Mouse (Mus musculus) erythroid progenitor cell, adult 5-6 weeks (primary cell): Measurements from ENCODE around the gene Frmd6. TPM values are rescaled to one million over a fixed set of nuclear protein-coding genes. Genes with fewer than 3 reads are reported as not detected.

Source experiments
- ATAC-seq: replicated peaks from 2 replicates; pipeline ENCODE4 v1.8.0; 2016; ENCODE audit warnings: moderate number of reproducible peaks, mild to moderate bottlenecking, moderate TSS enrichment, inconsistent platforms; ENCODE audit not compliant: poor library complexity, low FRiP score, severe bottlenecking
- total RNA-seq, 2 experiments: library from RNA; stranded (forward) in 1 of 2; stranded (reverse) in 1 of 2; fragments of 150-400 nt in 1 of 2; fragments of 186-747, 209-891 nt in 1 of 2; gene quantifications; 2 replicates each; pipeline versions ENCODE4 v1.2.3 to v1.2.4; 2015 to 2017; ENCODE audit warnings: low replicate concordance in 2 of 2

The Frmd6 gene
- total RNA-seq, 2 experiments from 2014 or later = 0.42 to 2.3 TPM

DNA sequence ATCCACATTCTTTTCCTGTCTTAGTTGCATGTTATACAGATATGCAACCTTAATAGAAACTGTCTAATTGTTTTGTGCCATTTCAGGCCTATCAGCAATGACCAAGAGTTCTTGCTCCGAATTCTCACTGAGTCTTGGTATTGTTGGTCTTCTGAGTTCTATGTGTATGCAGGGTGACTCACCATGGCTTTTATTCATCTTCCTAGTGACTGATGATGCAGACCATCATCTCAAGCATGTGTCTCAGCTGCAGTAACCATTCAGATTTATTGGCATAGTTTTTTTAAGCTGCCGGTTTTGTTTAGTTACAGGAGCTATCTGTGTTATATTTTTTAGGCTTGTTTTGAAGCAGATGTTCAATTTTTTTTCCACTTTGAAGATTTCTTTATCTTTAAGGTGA is 20.1 kb downstream of the Frmd6 start:
- ATAC-seq = no peak

DNA sequence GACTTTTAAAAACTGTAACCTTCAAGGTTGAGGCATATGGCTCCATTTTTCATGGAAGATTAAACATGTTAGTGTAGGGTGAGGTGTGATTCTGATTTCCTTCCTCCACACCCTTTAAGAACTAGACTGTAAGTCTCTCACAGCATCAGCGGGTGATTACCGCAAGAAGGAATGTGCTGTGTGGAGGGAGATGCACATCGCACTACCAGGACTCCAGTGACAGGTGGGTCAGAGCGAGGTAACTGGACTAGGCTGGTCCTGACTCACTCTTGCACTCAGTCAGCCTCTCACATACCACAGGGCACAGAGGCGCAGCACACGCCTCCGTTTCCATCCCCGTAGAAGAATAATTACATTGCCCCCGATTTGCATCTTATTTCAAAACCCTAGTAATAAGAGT is 23.7 kb downstream of the Frmd6 start:
- ATAC-seq = no peak

DNA sequence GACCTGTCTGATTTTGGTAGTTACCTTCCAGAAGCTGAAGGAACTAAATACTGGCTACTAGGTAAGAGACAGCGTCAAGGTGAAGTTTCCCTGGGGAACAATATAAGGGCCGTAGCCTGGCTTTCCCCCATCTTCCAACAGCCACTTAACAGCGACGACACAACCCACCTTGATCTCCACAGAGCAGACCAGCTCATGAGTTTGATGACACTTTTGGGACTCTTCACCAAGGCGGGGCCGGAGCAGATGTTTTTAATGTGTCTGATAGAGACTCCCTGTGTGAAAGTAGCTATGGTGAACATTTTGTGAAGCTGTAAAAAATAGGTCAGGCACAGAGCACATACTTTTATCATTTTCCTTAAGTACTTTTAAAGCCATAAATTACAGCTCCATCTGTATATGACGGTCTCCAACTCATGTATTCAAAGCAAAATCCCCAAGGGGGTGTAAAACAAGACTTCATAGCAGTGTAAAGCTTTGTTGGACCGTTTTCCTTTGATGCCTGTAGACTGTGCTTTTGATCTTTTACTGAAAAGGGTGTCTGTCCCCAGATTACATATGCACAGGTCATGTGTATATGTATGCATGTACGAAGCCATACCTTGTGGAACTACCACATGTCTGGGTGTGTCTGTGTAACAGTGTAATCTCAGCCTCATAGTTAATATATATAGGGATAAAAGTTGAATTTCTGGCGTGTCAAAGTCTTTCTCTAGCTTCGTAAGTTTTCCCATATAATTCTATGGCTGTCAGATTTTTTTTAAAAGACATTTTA is 24.4 kb downstream of the Frmd6 start:
- no peak for ATAC-seq

DNA sequence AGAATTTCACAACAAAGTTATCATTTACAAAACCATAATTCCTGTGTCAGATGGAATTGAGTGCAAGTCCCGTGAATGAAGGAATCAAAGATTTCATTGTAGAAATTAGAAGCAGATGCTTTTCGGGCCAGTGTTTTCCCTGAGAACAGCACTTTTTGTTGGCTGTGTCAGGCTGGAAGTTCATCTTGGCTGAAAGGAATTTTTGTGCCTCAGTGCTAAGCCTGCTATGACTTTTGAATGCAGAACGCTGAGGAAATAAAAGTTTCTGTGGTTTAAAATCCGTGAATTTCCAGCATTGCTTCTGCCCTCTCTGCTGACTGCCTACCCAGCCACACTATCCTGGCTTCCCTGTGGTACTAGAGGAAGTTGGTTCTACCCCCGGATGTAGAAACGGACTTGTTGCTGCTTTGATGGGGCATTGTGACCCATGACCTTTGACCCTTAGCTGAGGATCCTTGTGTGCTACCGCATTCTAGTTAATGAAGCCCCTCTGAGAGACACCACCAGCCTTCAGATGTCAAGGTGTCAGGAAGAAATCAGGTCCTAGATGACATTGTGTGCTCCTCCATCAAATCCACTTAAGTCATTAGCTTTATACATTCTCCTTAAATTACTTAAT is 26.1 kb downstream of the Frmd6 start:
- no peak for ATAC-seq

- no peak for ATAC-seq
Observed at GRCm38 (mm10) chr12:70853026-70853425, 27.7 kb downstream of the Frmd6 start.

DNA sequence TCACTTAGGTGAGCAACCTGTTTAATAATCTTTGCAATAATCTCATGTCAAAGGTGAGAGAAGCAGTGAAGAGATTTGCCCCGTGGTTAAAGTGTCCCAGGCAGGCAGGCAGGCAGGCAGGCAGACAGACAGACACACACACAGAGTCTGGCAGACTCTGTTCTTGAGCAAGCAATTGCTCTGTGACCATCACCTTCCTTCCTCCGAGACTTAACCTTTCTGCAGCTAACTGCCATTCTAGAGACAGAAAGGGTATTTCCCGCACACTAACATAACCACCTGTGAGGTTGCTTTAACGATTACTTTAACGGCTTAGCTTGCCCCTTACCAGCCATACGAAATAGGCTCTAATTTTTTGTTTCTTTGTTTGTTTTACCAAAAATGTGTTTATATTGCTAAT is 30.4 kb downstream of the Frmd6 start:
- no peak for ATAC-seq

DNA sequence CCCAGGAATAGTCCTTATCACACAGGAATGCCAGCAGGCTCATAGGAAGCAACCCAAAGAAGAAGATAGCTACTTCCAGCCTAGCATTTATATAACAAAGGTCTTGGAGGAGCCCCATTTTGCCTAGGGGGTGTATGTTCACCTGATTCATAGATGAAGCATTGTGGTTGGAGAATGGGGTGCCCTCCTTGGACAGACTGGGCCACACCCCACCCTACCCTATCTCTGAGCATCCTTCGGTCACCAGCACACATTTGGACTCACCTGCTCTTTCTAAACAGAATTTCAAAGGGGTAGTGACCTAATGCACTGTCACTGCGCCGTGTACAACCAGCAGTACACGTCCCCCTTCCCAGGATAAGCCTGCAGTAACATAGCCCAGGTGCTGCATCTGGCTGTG is 31.5 kb downstream of the Frmd6 start:
- no peak for ATAC-seq

- ATAC-seq = no peak
Observed at GRCm38 (mm10) chr12:70863281-70863680, 38.0 kb downstream of the Frmd6 start.

GRCm38 (mm10) chr12:70867780-70868179 is 42.5 kb downstream of the Frmd6 start:
- no peak for ATAC-seq

GRCm38 (mm10) chr12:70868190-70868987 is 43.1 kb downstream of the Frmd6 start:
- no peak for ATAC-seq

DNA sequence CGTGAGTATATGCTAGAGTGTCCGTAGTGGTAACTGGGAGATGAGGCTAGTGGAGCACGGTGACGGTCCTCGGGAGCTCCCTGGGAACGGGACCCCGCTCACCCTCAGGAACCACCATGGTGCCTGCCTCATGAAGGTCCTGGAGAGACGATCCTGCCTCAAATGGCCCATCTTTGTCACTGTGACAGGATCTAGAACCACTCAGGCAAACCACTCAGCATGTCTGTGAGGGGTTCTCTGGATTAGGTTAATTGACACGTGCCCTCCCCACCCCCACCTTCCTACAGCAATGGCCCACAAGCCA is 43.6 kb downstream of the Frmd6 start:
- ATAC-seq = no peak

DNA sequence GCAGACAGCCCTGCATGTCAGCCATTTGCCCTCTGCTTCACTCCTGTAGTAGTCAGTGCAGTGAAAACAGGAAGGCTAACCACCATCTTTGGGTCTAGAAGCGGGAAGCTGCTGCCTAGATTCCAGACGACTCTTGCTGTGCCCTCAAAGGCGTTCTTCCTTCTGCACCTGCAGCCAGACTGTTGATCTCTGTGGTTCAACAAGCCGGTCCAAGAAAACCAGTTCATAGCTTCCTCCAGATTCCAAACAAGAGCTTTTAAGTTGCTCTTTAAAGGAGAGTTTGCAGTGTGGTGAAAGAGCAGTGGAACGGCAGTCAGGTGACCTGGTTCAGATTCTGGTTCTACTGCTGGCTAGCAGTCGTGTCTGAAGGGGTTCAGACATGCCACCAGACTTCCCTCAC is 48.2 kb downstream of the Frmd6 start:
- no peak for ATAC-seq

GRCm38 (mm10) chr12:70876270-70876998 is 51.1 kb downstream of the Frmd6 start:
- no peak for ATAC-seq

DNA sequence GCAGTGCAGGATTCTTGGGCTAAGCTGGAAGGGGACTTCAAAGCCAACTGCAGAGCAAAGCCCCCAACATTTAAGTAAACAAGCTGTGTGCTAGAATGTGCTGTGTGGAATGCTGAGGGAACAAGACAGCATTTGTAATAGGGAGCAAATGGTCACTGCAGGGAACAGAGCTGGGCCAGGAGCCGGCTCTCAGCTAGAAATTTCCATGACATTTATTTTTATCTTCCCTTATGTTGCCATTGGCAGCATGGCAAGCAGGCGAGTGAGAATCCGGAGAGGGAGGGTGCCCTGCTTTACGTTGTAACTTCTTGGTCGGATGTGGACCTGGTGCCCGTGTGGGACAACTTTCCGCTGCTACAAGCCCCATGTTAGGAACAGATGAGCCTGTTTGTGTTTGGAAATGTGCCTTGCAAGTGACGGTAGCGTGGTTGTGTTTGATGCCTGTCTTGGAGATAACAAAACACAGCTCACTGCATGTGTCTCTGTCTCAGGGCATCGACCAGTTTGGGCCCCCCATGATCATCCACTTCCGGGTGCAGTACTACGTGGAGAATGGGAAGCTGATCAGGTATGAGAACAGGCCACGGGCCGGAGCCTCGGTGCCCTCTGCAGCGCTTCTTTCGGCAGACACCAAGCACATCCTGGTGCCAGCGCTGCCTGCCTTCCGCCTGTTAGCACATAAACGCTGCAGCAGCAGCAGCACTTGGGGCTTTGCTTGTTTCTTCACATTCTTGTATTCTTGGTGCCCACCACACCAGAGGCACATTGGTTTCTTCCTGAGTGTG is 52.8 kb downstream of the Frmd6 start:
- ATAC-seq = no peak

DNA sequence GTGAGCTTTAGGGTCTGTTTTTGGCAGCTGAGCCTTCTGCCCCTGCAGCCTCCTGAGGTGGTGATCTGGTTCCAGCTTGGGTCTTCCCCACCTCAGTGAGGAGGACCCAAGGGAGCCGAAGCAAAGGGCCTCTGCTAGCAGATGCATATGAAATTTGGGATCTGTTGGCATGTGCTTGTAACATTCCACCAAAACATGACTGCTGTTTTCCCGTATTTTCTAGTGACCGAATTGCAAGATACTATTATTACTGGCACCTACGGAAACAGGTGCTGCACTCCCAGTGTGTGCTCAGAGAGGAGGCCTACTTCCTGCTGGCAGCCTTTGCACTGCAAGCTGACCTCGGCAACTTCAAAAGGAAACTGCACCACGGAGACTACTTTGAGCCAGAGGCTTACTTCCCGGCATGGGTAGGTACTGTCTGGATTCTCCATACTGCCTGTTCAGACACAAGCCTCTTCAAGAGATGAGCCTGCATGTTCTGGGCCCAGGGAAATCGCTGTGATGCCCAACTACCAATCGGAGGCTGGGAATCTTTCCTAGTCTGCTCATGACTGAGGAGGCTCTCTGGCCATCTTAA is 55.2 kb downstream of the Frmd6 start:
- no peak for ATAC-seq

DNA sequence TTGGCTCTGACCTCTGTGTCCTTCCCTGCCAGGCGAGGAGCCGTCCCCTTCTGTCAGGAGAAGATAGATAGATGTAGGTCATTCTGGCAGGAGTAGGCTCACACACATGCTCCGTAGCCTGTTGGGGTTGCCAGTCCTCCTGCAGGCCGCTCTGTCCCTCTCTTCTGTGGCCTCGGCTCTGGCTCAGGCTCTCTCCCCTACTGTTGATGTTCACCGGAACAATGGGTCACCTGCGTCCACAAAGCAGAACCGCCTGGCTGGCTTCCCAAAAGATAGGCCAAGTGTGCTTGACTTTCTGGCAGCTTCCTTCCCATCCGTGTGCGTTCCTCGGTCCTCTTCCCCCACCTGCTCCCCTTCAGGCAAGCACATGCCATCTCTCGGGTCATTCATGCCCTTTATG is 56.0 kb downstream of the Frmd6 start:
- ATAC-seq = no peak

- ATAC-seq = no peak
Observed at GRCm38 (mm10) chr12:70881854-70882253, 56.5 kb downstream of the Frmd6 start.

GRCm38 (mm10) chr12:70883141-70883540 is 57.8 kb downstream of the Frmd6 start:
- no peak for ATAC-seq

DNA sequence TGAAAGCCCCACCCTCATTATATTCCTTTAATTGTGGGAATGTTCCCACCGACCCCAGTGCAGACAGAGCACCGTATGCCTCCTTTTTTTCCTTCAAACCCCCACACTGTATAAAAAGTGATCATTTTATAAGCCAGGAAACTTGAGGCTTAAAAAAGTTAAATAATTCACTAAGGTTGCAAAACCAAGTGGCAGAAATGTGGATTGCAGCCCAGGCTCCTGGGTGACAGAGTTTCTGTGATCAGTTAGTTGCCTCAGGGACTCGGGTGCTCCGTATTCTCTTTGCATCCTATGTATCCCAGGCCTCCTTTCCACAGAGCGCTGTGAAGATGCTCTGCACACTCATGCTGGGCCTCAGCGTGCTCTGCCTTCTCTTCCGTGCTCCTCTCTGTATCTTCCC is 58.8 kb downstream of the Frmd6 start:
- no peak for ATAC-seq
